Mouse (Mus musculus): ENCODE measurements at regions not wholly inside any gene's neighbourhood (a gene's known extent, or its start where the extent isn't known, plus 50 kb on each side); places are given as distances from the start of the nearest gene placed in this dataset.

GRCm38 (mm10) chr14:61953029-61953428, 339.4 kb upstream of the Rnaseh2b start:
- TF ChIP-seq EP300 (IDR thresholded peaks at IDR 0.05) (no peak), CTCF (IDR thresholded peaks at IDR 0.05) (no peak)
